Comparison of ENCODE assay signal across 21 mouse cellular contexts in the genomic region with DNA sequence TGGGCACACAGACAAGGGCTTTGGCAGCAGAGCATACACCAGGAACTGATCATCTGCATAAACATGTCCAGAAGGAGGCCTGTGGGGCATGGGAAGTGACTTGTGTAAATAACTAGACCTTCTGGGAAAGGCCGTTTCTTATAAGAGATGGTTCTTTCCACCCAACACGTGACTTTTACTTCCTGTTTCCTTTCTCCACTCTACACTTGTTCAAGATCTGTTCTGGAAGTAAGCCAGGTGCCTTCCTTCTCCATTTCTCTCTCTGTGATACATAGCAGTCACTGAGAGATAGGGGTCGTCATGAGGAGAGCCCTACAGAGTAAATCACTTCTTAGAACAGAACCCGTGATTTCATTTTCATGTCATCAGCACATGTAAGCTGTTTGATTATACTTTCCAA.
"Had no signal": no experiment of that assay in that cellular context is flagged by ENCODE, and none has a peak within 500 bp of the region (broad histone marks: within the 10 kb centered on the region; RNA-seq: fewer than 3 reads in every experiment).

No protein-coding gene starts in this region.

- H3K27me3 ChIP-seq: kidney, embryonic 15.5 days; limb, embryonic 12.5 days; limb, embryonic 15.5 days; liver, embryonic 12.5 days; liver, embryonic 15.5 days; midbrain, embryonic 12.5 days; midbrain, embryonic 15.5 days; neural tube, embryonic 12.5 days; neural tube, embryonic 15.5 days; stomach, embryonic 15.5 days had no signal

- H3K4me1 ChIP-seq: kidney, embryonic 15.5 days; limb, embryonic 12.5 days; liver, embryonic 12.5 days; liver, embryonic 15.5 days; midbrain, embryonic 12.5 days; midbrain, embryonic 15.5 days; neural tube, embryonic 12.5 days; neural tube, embryonic 15.5 days; stomach, embryonic 15.5 days had no signal

- H3K4me3 ChIP-seq: kidney, embryonic 15.5 days; limb, embryonic 12.5 days; limb, embryonic 15.5 days; liver, embryonic 12.5 days; liver, embryonic 15.5 days; midbrain, embryonic 12.5 days; midbrain, embryonic 15.5 days; neural tube, embryonic 12.5 days; neural tube, embryonic 15.5 days; stomach, embryonic 15.5 days had no signal

- H3K9ac ChIP-seq: kidney, embryonic 15.5 days; limb, embryonic 12.5 days; limb, embryonic 15.5 days; liver, embryonic 12.5 days; liver, embryonic 15.5 days; midbrain, embryonic 12.5 days; midbrain, embryonic 15.5 days; neural tube, embryonic 12.5 days; neural tube, embryonic 15.5 days; stomach, embryonic 15.5 days had no signal

- H3K9me3 ChIP-seq: kidney, embryonic 15.5 days; limb, embryonic 15.5 days; liver, embryonic 12.5 days; liver, embryonic 15.5 days; midbrain, embryonic 12.5 days; midbrain, embryonic 15.5 days; neural tube, embryonic 12.5 days; neural tube, embryonic 15.5 days; stomach, embryonic 15.5 days had no signal

- H3K4me2 ChIP-seq: kidney, embryonic 15.5 days; limb, embryonic 12.5 days; limb, embryonic 15.5 days; liver, embryonic 12.5 days; liver, embryonic 15.5 days; midbrain, embryonic 12.5 days; midbrain, embryonic 15.5 days; neural tube, embryonic 12.5 days; neural tube, embryonic 15.5 days; stomach, embryonic 15.5 days had no signal

- H3K27ac ChIP-seq: kidney, embryonic 15.5 days; limb, embryonic 12.5 days; limb, embryonic 15.5 days; liver, embryonic 12.5 days; liver, embryonic 15.5 days; midbrain, embryonic 12.5 days; midbrain, embryonic 15.5 days; neural tube, embryonic 12.5 days; neural tube, embryonic 15.5 days; stomach, embryonic 15.5 days had no signal

- H3K36me3 ChIP-seq: kidney, embryonic 15.5 days; limb, embryonic 12.5 days; limb, embryonic 15.5 days; liver, embryonic 12.5 days; liver, embryonic 15.5 days; midbrain, embryonic 12.5 days; midbrain, embryonic 15.5 days; neural tube, embryonic 12.5 days; neural tube, embryonic 15.5 days; stomach, embryonic 15.5 days had no signal

- DNase-seq: kidney, adult 11 months; kidney, adult 8-10 months; kidney, postnatal 10 days; kidney, postnatal 36 days; left cerebral cortex, postnatal 4 days; lung, adult 18-20 months; lung, postnatal 4 days; right cerebral cortex, adult 18-20 months; right cerebral cortex, postnatal 14 days; spleen, adult 18-20 months; thymus, postnatal 25 days had no signal

- ATAC-seq: liver, embryonic 12.5 days; midbrain, embryonic 15.5 days had no signal
